Mouse (Mus musculus) ES-Bruce4 (cell line): ENCODE results near the gene 9530077C05Rik. TPM values are rescaled to one million over a fixed set of nuclear protein-coding genes. Genes with fewer than 3 reads are reported as not detected.

Source experiments
- H3K27ac ChIP-seq: 2 replicates; pipeline ENCODE4 v1.5.1; 2012; ENCODE audit warnings: low read length, inconsistent platforms; ENCODE audit not compliant: insufficient read depth
- H3K27me3 ChIP-seq: 2 replicates; pipeline ENCODE4 v1.6.1; 2012; ENCODE audit warnings: mild to moderate bottlenecking, low read length, inconsistent platforms; ENCODE audit not compliant: control insufficient read depth, poor library complexity, insufficient read depth, severe bottlenecking
- H3K36me3 ChIP-seq: 2 replicates; pipeline ENCODE4 v1.6.1; 2012; ENCODE audit warnings: inconsistent platforms, mild to moderate bottlenecking, low read length, moderate library complexity; ENCODE audit not compliant: control insufficient read depth, poor library complexity, insufficient read depth, severe bottlenecking
- H3K4me1 ChIP-seq: one replicate; pipeline ENCODE4 v1.8.1; 2011; ENCODE audit warnings: low read length; ENCODE audit not compliant: control insufficient read depth, insufficient read depth
- H3K4me3 ChIP-seq: 2 replicates; pipeline ENCODE4 v1.5.1; 2011; ENCODE audit warnings: low read depth, mild to moderate bottlenecking, low read length
- H3K9ac ChIP-seq: 2 replicates; pipeline ENCODE4 v1.6.1; 2012; ENCODE audit warnings: low read depth, mild to moderate bottlenecking, inconsistent platforms; ENCODE audit not compliant: poor library complexity, severe bottlenecking
- H3K9me3 ChIP-seq: replicated peaks from 2 replicates; pipeline ENCODE4 v1.6.1; 2012; ENCODE audit warnings: mild to moderate bottlenecking, low read length, inconsistent platforms; ENCODE audit not compliant: control insufficient read depth, poor library complexity, insufficient read depth, severe bottlenecking
- CTCF ChIP-seq: IDR thresholded peaks from one replicate; pipeline ENCODE4 v1.8.1; 2011; ENCODE audit warnings: low read depth, low read length
- EP300 ChIP-seq: IDR thresholded peaks from 2 replicates; pipeline ENCODE4 v1.6.1; 2011; ENCODE audit warnings: low read depth, low read length; ENCODE audit not compliant: insufficient read depth
- POLR2A ChIP-seq: IDR thresholded peaks from one replicate; pipeline ENCODE4 v1.8.1; 2011; ENCODE audit warnings: low read length; ENCODE audit not compliant: insufficient read depth
- polyA plus RNA-seq: library from polyadenylated mRNA; stranded (reverse); fragments of >200 nt; gene quantifications from 2 replicates; pipeline ENCODE4 v1.2.4, GENCODE M21; 2011; ENCODE audit warnings: low read depth; ENCODE audit not compliant: missing spikeins, insufficient read depth, insufficient read length

The 9530077C05Rik gene
- polyA plus RNA-seq, 1 experiment, result 3.8 TPM

- Histone ChIP-seq H3K4me3 (no peak overlapping the region), H3K27me3 (no peaks in the 10 kb centered on the region), H3K27ac (no peak overlapping the region), H3K9me3 (no peaks in the 10 kb centered on the region), H3K4me1 (peaks cover 1% of the 10 kb centered on the region), H3K36me3 (no peaks in the 10 kb centered on the region), H3K9ac (no peak overlapping the region)
- TF ChIP-seq EP300 (no peak), POLR2A (no peak), CTCF (no peak)
These were observed 12.2 kb downstream of the 9530077C05Rik start for GRCm38 (mm10) chr9:22423507-22423906.

- H3K27ac ChIP-seq, result no peak overlapping the region
- no peaks in the 10 kb centered on the region for H3K9me3 ChIP-seq
- H3K9ac ChIP-seq, result no peak overlapping the region
- H3K4me3 ChIP-seq, result no peak overlapping the region
- TF ChIP-seq CTCF (no peak), POLR2A (no peak), EP300 (no peak)
- no peaks in the 10 kb centered on the region for H3K36me3 ChIP-seq
- H3K27me3 ChIP-seq, result no peaks in the 10 kb centered on the region
- peaks cover 1% of the 10 kb centered on the region for H3K4me1 ChIP-seq
These were observed 12.9 kb downstream of the 9530077C05Rik start for GRCm38 (mm10) chr9:22424196-22424595.

- H3K9me3 ChIP-seq, result no peaks in the 10 kb centered on the region
These were observed 13.4 kb downstream of the 9530077C05Rik start for GRCm38 (mm10) chr9:22424719-22425118.

GRCm38 (mm10) chr9:22428028-22428665, 16.8 kb downstream of the 9530077C05Rik start:
- no peak overlapping the region for H3K4me3 ChIP-seq
- no peak overlapping the region for H3K9ac ChIP-seq
- no peaks in the 10 kb centered on the region for H3K36me3 ChIP-seq
- TF ChIP-seq EP300, result no peak
- no peak for TF ChIP-seq POLR2A
- TF ChIP-seq CTCF, result no peak
- H3K27ac ChIP-seq, result no peak overlapping the region
- H3K4me1 ChIP-seq, result no peaks in the 10 kb centered on the region
- no peaks in the 10 kb centered on the region for H3K27me3 ChIP-seq
- no peaks in the 10 kb centered on the region for H3K9me3 ChIP-seq

More at GRCm38 (mm10) chr9:22424719-22425118, 13.4 kb downstream of the 9530077C05Rik start:
- Histone ChIP-seq H3K36me3 (no peaks in the 10 kb centered on the region), H3K27ac (no peak overlapping the region), H3K9ac (no peak overlapping the region), H3K27me3 (no peaks in the 10 kb centered on the region), H3K4me1 (peaks cover 1% of the 10 kb centered on the region), H3K4me3 (no peak overlapping the region)
- no peak for TF ChIP-seq POLR2A
- no peak for TF ChIP-seq EP300
- TF ChIP-seq CTCF, result no peak

GRCm38 (mm10) chr9:22428666-22429410, 17.5 kb downstream of the 9530077C05Rik start:
- no peaks in the 10 kb centered on the region for H3K9me3 ChIP-seq
- no peak overlapping the region for H3K9ac ChIP-seq
- H3K36me3 ChIP-seq, result no peaks in the 10 kb centered on the region
- H3K4me3 ChIP-seq, result no peak overlapping the region
- H3K4me1 ChIP-seq, result no peaks in the 10 kb centered on the region
- no peak overlapping the region for H3K27ac ChIP-seq
- no peaks in the 10 kb centered on the region for H3K27me3 ChIP-seq
- TF ChIP-seq EP300, result no peak
- TF ChIP-seq CTCF, result no peak
- no peak for TF ChIP-seq POLR2A
